Mouse (Mus musculus) limb, embryonic 11.5 days (tissue): ENCODE data around the gene Cngb1. TPM values are rescaled to one million over a fixed set of nuclear protein-coding genes. Genes with fewer than 3 reads are reported as not detected.
"Not testable (repeated sequence)": the region's sequence is repeated elsewhere in the genome, so short reads cannot be mapped to it uniquely, and the experiment has no call there.

ENCODE experiments used
- ATAC-seq: fragments of 200-750 bp; cut with Nextera tagmentation; 2 replicates; pipeline ENCODE4 v1.8.0; 2017; ENCODE audit warnings: low read depth; ENCODE audit not compliant: insufficient number of reproducible peaks, low FRiP score, low TSS enrichment
- DNase-seq: peaks from one replicate; pipeline ENCODE4 v3.0.0-alpha.2; 2015; ENCODE audit warnings: low spot score
- H3K27ac ChIP-seq: fragments of 300-500 bp; sonication (generic); replicated peaks from 2 replicates; pipeline ENCODE4 v1.5.1; 2014; ENCODE audit warnings: low read depth, mild to moderate bottlenecking, low read length
- H3K27me3 ChIP-seq: fragments of 300-500 bp; sonication (generic); 2 replicates; pipeline ENCODE4 v1.6.1; 2014; ENCODE audit warnings: mild to moderate bottlenecking, low read length, mixed read lengths; ENCODE audit not compliant: control insufficient read depth, insufficient read depth
- H3K36me3 ChIP-seq: fragments of 300-500 bp; sonication (generic); 2 replicates; pipeline ENCODE4 v1.6.1; 2014; ENCODE audit warnings: mild to moderate bottlenecking, low read length, moderate library complexity, mixed read lengths; ENCODE audit not compliant: control insufficient read depth, insufficient read depth
- H3K4me1 ChIP-seq: fragments of 300-500 bp; sonication (generic); 2 replicates; pipeline ENCODE4 v1.6.1; 2014; ENCODE audit warnings: low read length, mixed read lengths; ENCODE audit not compliant: control insufficient read depth, insufficient read depth
- H3K4me2 ChIP-seq: fragments of 300-500 bp; sonication (generic); 2 replicates; pipeline ENCODE4 v1.6.1; 2014; ENCODE audit warnings: low read depth, mild to moderate bottlenecking, moderate library complexity; ENCODE audit not compliant: severe bottlenecking
- H3K4me3 ChIP-seq: fragments of 300-500 bp; sonication (generic); 2 replicates; pipeline ENCODE4 v1.5.1; 2014; ENCODE audit warnings: low read depth, low read length
- H3K9ac ChIP-seq: fragments of 300-500 bp; sonication (generic); 2 replicates; pipeline ENCODE4 v1.6.1; 2014; ENCODE audit warnings: mild to moderate bottlenecking, low read length
- H3K9me3 ChIP-seq: fragments of 300-500 bp; sonication (generic); 2 replicates; pipeline ENCODE4 v1.6.1; 2016; ENCODE audit warnings: low read length; ENCODE audit not compliant: control insufficient read depth
- WGBS: fragments of 180-500 bp; shearing (Covaris S2); extraction: QIAGEN DNeasy Blood & Tissue Kit; methylation state at CpG from one replicate; pipeline ENCODE4 v1.1.7; 2014; 5-methylcytosine and 5-hydroxymethylcytosine counted together
- polyA plus RNA-seq: library from polyadenylated mRNA; unstranded; fragments of >200 nt; fragmentation: Nextera tagmentation; extraction: Ambion mirVana; gene quantifications from 2 replicates; pipeline ENCODE4 v1.2.1, GENCODE M21; 2014

The Cngb1 gene
- polyA plus RNA-seq, 1 experiment from 2014 or later, result not detected

DNA sequence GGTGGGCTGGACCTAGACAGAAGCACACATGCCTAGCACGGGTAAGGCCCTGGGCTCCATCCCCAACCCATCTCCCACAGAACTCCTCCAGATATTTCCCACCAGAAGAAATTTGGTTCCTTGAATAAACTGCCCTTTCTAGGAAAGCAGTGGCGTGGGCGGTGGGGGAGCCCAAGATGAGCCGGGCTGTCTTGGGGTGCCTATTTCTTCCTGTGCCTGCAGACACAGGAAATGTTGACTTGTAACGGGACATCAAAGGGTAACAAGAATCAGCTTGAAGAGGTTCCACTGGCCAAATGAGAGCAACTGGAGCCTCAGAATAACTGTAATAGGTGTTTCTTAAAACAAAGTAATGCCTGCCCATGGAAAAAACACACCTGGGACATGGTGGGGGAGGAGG, 59.1 kb downstream of the Cngb1 start:
- no peaks in the 10 kb centered on the region for H3K4me1 ChIP-seq
- H3K36me3 ChIP-seq, result no peaks in the 10 kb centered on the region
- DNase-seq (no peak), ATAC-seq (no peak)
- H3K27me3 ChIP-seq, result no peaks in the 10 kb centered on the region
- H3K4me2 ChIP-seq, result no peak overlapping the region
- H3K27ac ChIP-seq, result no peak overlapping the region
- no peak overlapping the region for H3K4me3 ChIP-seq
- H3K9me3 ChIP-seq, result no peaks in the 10 kb centered on the region
- no peak overlapping the region for H3K9ac ChIP-seq
- 65% methylated on average over 5 of the region's 5 CpGs for WGBS

DNA sequence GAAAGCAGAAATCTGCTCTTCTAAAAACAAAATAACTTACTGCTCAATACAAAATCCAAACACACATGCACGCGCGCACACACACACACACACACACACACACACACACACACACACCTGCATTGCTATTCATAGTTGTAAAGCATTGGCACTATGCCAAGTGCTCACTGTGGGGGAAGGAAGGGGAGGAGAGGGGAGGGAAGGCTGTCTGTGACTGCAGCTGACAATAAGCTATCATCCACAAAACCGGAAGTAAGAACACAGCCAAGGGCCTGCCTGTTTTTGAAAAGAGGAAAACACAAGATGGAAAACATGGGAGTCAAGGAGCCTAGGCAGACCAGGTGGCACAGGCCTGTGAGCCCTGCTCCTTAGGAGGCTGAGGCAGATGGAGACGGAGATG, 61.2 kb downstream of the Cngb1 start:
- Histone ChIP-seq H3K9me3 (no peaks in the 10 kb centered on the region), H3K27me3 (no peaks in the 10 kb centered on the region), H3K4me2 (no peak overlapping the region), H3K9ac (no peak overlapping the region), H3K4me3 (no peak overlapping the region), H3K36me3 (no peaks in the 10 kb centered on the region), H3K4me1 (no peaks in the 10 kb centered on the region), H3K27ac (no peak overlapping the region)
- ATAC-seq (no peak), DNase-seq (no peak)
- WGBS, result 93% methylated on average over 5 of the region's 5 CpGs

DNA sequence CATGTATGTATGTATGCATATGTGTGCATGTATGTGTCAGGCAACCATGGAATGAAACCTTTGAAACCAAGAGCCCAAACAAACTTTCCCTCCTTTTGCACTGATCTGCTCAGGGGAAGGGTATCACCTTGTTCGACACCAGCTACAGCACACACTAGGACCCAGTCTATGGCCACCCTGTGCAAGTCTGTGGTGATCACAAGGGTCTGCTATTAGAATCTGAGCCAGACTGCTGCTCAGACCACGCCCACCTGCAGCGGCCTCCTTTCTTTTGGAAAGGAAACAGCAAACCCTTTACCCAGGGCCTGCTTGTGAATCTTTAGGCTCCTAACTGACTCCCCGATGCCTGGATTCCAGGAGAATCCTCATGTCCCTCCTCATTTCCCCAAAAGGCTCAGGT, 62.5 kb downstream of the Cngb1 start:
- Histone ChIP-seq H3K36me3 (no peaks in the 10 kb centered on the region), H3K4me1 (no peaks in the 10 kb centered on the region), H3K27ac (no peak overlapping the region), H3K4me3 (no peak overlapping the region), H3K27me3 (no peaks in the 10 kb centered on the region), H3K4me2 (no peak overlapping the region), H3K9ac (no peak overlapping the region), H3K9me3 (no peaks in the 10 kb centered on the region)
- DNase-seq (no peak), ATAC-seq (no peak)
- WGBS, result 72% methylated on average over 4 of the region's 4 CpGs

DNA sequence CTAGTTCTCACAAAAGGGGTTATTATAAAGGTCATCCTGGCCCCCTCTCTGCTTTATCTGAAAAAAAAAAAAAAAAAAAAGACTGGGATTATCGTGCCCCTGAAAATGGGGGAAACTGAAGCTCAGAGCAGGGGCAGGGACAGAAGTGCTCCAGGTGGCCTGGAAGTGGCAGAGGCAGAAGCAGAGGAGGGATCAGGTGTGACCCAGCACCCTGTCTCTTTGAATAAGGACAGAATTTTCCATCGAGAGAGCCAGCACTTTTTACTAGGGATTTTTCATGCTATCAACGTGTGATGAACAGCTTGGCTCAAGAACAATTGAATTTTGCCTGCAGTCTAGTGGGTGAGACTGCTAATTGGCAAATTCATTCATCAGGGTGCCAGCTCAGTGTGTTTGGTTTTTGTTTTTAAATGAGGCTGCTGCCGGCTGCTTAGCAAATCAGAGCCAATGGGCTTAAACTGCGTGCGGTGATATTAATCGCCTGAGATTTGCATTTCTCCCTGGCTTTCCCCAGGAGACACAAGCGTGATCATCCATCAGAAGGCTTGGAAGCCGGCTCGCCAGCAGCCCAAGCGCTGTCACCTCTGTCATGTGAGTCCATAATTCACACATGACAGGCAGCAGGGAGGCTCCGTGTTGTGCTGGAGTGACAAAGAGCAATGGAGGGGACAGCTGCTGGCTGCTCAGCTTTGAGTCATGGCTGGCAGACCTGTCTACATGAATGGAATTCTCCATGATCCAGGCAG, 63.4 kb downstream of the Cngb1 start:
- WGBS, result 54% methylated on average over 12 of the region's 12 CpGs
- H3K4me2 ChIP-seq, result no peak overlapping the region
- H3K36me3 ChIP-seq, result no peaks in the 10 kb centered on the region
- H3K4me3 ChIP-seq, result no peak overlapping the region
- ATAC-seq (no peak), DNase-seq (no peak)
- no peak overlapping the region for H3K9ac ChIP-seq
- no peaks in the 10 kb centered on the region for H3K4me1 ChIP-seq
- H3K27ac ChIP-seq, result no peak overlapping the region
- H3K27me3 ChIP-seq, result no peaks in the 10 kb centered on the region
- no peaks in the 10 kb centered on the region for H3K9me3 ChIP-seq

DNA sequence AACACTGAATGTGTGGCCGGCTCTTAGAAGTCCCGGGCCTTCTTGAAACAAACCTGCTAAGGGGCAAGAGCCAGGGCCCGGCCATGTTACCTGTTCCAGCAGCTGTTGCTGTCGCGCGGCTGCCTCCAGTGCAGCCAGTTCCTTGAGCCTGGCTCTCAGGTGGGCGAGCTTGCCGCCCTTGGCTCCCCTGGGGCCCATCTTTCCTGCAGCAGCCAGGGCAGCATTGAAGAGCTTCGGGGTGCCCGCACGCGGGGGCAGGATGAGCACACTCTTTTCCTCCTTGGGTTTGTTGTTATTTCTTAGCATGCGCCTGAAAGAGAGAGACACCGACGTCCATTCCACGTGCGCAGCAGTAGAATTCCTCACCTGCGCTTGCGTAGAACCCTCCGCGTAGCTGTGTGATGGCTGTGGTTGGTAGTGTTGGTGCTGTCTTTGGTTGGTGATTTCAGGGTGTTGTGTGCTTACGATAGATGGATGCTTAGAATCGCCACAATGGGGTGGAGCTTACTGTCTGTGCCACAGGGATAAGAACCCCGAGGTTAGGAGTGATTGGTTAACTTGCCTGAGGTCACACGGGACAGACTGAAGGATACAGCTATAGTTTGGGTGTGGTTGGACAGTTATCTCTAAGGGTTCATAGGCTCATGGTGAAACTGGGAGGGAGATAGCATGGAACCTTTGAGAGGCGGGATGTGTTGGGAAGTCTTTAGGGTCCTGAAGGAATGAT, 64.1 kb downstream of the Cngb1 start:
- Histone ChIP-seq H3K4me3 (no peak overlapping the region), H3K4me1 (no peaks in the 10 kb centered on the region), H3K27me3 (no peaks in the 10 kb centered on the region), H3K9me3 (no peaks in the 10 kb centered on the region), H3K4me2 (no peak overlapping the region), H3K36me3 (no peaks in the 10 kb centered on the region), H3K27ac (no peak overlapping the region), H3K9ac (no peak overlapping the region)
- ATAC-seq (no peak), DNase-seq (no peak)
- WGBS, result 85% methylated on average over 26 of the region's 26 CpGs

DNA sequence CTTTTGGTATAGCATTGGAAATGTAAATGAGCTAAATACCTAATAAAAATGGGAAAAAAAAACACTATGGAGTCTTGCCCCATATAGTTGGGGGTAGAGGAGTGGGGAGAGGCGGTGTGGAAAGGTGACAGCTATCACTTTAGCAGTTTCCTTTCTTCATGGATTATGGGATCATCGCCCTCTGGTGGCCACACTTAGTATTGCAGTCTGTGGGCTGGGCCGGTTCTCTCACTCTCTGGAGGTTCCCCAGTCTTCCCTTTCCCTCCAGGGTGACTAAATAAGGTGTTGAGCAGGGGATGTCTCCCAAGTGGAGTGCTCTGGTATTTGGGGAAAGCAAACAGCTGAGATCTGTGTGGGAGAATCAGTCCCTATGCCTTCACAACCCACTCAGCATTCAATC, 70.7 kb downstream of the Cngb1 start:
- 9% methylated on average over 3 of the region's 3 CpGs for WGBS
- DNase-seq (peak; percentile 84), ATAC-seq (no peak)
- Histone ChIP-seq H3K36me3 (no peaks in the 10 kb centered on the region), H3K27ac (no peak overlapping the region), H3K9ac (no peak overlapping the region), H3K27me3 (no peaks in the 10 kb centered on the region), H3K4me2 (no peak overlapping the region), H3K9me3 (no peaks in the 10 kb centered on the region), H3K4me1 (no peaks in the 10 kb centered on the region), H3K4me3 (no peak overlapping the region)

DNA sequence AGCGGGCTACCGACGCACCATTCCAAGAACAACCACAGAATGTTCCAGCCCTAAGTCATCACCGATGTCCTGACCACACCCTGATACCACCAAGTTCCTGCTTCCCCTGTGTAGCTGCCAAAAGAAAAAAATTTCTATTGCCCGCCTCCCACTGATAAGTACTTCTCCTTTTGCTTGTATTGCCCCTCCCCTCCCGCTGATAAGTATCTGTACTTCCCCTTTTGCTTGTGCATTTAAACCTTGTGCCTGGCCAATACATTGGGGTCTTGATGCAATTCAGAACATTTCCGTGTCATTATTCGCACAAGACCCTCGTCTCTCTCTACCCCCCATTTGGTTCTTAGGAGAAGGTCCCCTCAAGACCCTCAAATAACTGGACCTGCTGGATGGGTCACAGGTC, 76.3 kb downstream of the Cngb1 start:
- not testable (repeated sequence) for H3K36me3 ChIP-seq, H3K9me3 ChIP-seq, H3K9ac ChIP-seq, DNase-seq, H3K4me1 ChIP-seq, H3K4me2 ChIP-seq, H3K27me3 ChIP-seq, H3K4me3 ChIP-seq, H3K27ac ChIP-seq, ATAC-seq
- WGBS, result 97% methylated on average over 9 of the region's 9 CpGs

DNA sequence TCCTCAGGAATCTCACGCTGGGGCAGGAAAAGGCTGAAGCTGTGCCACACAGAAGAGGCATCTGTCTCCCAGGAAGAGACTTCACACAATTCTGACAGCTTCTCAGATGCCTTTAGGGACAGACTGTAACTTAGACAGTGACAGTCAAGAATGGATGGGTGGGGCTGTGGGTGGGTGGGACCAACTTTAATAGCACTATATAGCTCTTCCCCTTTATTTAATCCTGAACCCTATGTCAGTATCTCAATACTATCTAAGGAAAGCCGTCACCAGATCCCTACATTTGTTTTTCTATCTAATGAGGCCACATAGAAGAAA, 79.3 kb downstream of the Cngb1 start:
- Histone ChIP-seq H3K36me3 (no peaks in the 10 kb centered on the region), H3K27me3 (no peaks in the 10 kb centered on the region), H3K4me3 (no peak overlapping the region), H3K4me2 (no peak overlapping the region), H3K9me3 (no peaks in the 10 kb centered on the region), H3K27ac (no peak overlapping the region), H3K4me1 (no peaks in the 10 kb centered on the region), H3K9ac (no peak overlapping the region)
- no peak for ATAC-seq
- 34% methylated on average over 2 of the region's 2 CpGs for WGBS
- DNase-seq, result no peak
